ENCODE assay signal across 19 mouse cellular contexts in genomic region chr10:116350532-116350931, GRCm38 (mm10).
DNase-seq lines count a peak whose midpoint lies in the region; ATAC-seq and TF ChIP-seq lines count a peak whose summit lies in the region.
"Had no signal": no experiment of that assay in that cellular context is flagged by ENCODE, and none has a peak within 500 bp of the region (broad histone marks: within the 10 kb centered on the region; RNA-seq: fewer than 3 reads in every experiment).

No protein-coding gene starts in this region.

- H3K27me3 ChIP-seq in hindbrain, embryonic 10.5 days (ENCODE audit: insufficient read depth, poor library complexity, severe bottlenecking): no peaks in the 10 kb centered on the region
- H3K27me3 ChIP-seq in hindbrain, embryonic 13.5 days: 0 out of 2 replicates have a peak, but pooled peaks cover 5% of the 10 kb centered on the region
- no peaks in the 10 kb centered on the region for H3K27me3 ChIP-seq in kidney, postnatal 0 days (ENCODE audit: insufficient read depth, low read length)
- H3K27me3 ChIP-seq: embryonic facial prominence, embryonic 13.5 days; forebrain, embryonic 12.5 days; heart, embryonic 13.5 days; hindbrain, embryonic 15.5 days had no signal

- TF ChIP-seq CTCF in kidney, postnatal 0 days (IDR thresholded peaks at IDR 0.05; ENCODE audit: low read depth): no peak

- H3K9me3 ChIP-seq in hindbrain, embryonic 10.5 days: no peaks in the 10 kb centered on the region
- H3K9me3 ChIP-seq in hindbrain, embryonic 13.5 days: no peaks in the 10 kb centered on the region
- no peaks in the 10 kb centered on the region for H3K9me3 ChIP-seq in kidney, postnatal 0 days (replicated peaks; ENCODE audit: low read length)
- H3K9me3 ChIP-seq: embryonic facial prominence, embryonic 13.5 days; forebrain, embryonic 12.5 days; heart, embryonic 13.5 days; hindbrain, embryonic 15.5 days had no signal

- H3K4me3 ChIP-seq in hindbrain, embryonic 10.5 days: no peak overlapping the region
- H3K4me3 ChIP-seq in hindbrain, embryonic 13.5 days: no peak overlapping the region
- H3K4me3 ChIP-seq in kidney, postnatal 0 days (replicated peaks; ENCODE audit: low read depth, low read length): no peak overlapping the region
- H3K4me3 ChIP-seq: embryonic facial prominence, embryonic 13.5 days; forebrain, embryonic 12.5 days; heart, embryonic 13.5 days; hindbrain, embryonic 15.5 days had no signal

- no peak overlapping the region for H3K9ac ChIP-seq in hindbrain, embryonic 13.5 days
- no peak overlapping the region for H3K9ac ChIP-seq in kidney, postnatal 0 days (ENCODE audit: low read depth, low read length)
- H3K9ac ChIP-seq: embryonic facial prominence, embryonic 13.5 days; forebrain, embryonic 12.5 days; heart, embryonic 13.5 days; hindbrain, embryonic 15.5 days had no signal

- H3K36me3 ChIP-seq in hindbrain, embryonic 10.5 days: no peaks in the 10 kb centered on the region
- no peaks in the 10 kb centered on the region for H3K36me3 ChIP-seq in hindbrain, embryonic 13.5 days
- no peaks in the 10 kb centered on the region for H3K36me3 ChIP-seq in kidney, postnatal 0 days (ENCODE audit: insufficient read depth, low read length)
- H3K36me3 ChIP-seq: embryonic facial prominence, embryonic 13.5 days; forebrain, embryonic 12.5 days; hindbrain, embryonic 15.5 days had no signal

- ATAC-seq in hindbrain, embryonic 13.5 days (ENCODE audit: low FRiP score): no peak
- no peak for ATAC-seq in kidney, postnatal 0 days (replicated peaks; ENCODE audit: low FRiP score, low read depth)
- ATAC-seq in megakaryocyte-erythroid progenitor cell, adult 5-6 weeks (replicated peaks; ENCODE audit: low FRiP score, low TSS enrichment, poor library complexity, severe bottlenecking): no peak
- ATAC-seq: forebrain, embryonic 16.5 days had no signal

- peaks cover 8% of the 10 kb centered on the region for H3K4me1 ChIP-seq in hindbrain, embryonic 10.5 days (replicated peaks)
- H3K4me1 ChIP-seq in hindbrain, embryonic 13.5 days (replicated peaks): peaks cover 12% of the 10 kb centered on the region
- H3K4me1 ChIP-seq in kidney, postnatal 0 days (replicated peaks; ENCODE audit: insufficient read depth, low read length): no peaks in the 10 kb centered on the region
- H3K4me1 ChIP-seq: embryonic facial prominence, embryonic 13.5 days; forebrain, embryonic 12.5 days; heart, embryonic 13.5 days; hindbrain, embryonic 15.5 days had no signal

- H3K4me2 ChIP-seq in hindbrain, embryonic 13.5 days: no peak overlapping the region
- peak overlapping the region; percentile 11; the same call in 1 of the 2 replicates for H3K4me2 ChIP-seq in kidney, postnatal 0 days (ENCODE audit: low read length)
- H3K4me2 ChIP-seq: embryonic facial prominence, embryonic 13.5 days; forebrain, embryonic 12.5 days; heart, embryonic 13.5 days; hindbrain, embryonic 15.5 days had no signal

- DNase-seq in hindbrain, embryonic 10.5 days (ENCODE audit: low spot score): peak; percentile 10
- no peak for DNase-seq in kidney, postnatal 0 days (ENCODE audit: low spot score)
- no peak for DNase-seq in kidney, adult 11 months
- DNase-seq in embryo, embryonic 10.5 days (ENCODE audit: low spot score): peak; percentile 42
- peak; percentile 20 for DNase-seq in retina, embryonic 14.5 days (ENCODE audit: low spot score)
- no peak for DNase-seq in thymus, postnatal 36 days
- DNase-seq: adrenal gland, postnatal 10 days; cerebellum, adult 11-12 months; cerebellum, adult 9-11 months; cerebellum, postnatal 36 days; gastrocnemius, postnatal 14 days; heart, postnatal 36 days had no signal

- WGBS in hindbrain, embryonic 10.5 days: 31% methylated on average over 13 of the region's 13 CpGs
- WGBS in hindbrain, embryonic 13.5 days: 21% methylated on average over 13 of the region's 13 CpGs
- 19% methylated on average over 13 of the region's 13 CpGs for WGBS in kidney, postnatal 0 days

- no peak overlapping the region for H3K27ac ChIP-seq in hindbrain, embryonic 10.5 days
- no peak overlapping the region for H3K27ac ChIP-seq in hindbrain, embryonic 13.5 days
- H3K27ac ChIP-seq in kidney, postnatal 0 days: no peak overlapping the region
- H3K27ac ChIP-seq: embryonic facial prominence, embryonic 13.5 days; forebrain, embryonic 12.5 days; heart, embryonic 13.5 days; hindbrain, embryonic 15.5 days had no signal

Comparison
In these comparisons a context has a peak if more than half of its experiments do, and no peak if none do; other contexts are left out.
1. DNase-seq: peak in hindbrain, embryonic 10.5 days (single experiment), embryo, embryonic 10.5 days (single experiment) and retina, embryonic 14.5 days (single experiment); none in kidney, postnatal 0 days (single experiment), kidney, adult 11 months (single experiment) and thymus, postnatal 36 days (0 of 2).